Mouse (Mus musculus) liver, embryonic 15.5 days (tissue): Measurements from ENCODE around the gene Olfr1039. TPM values are rescaled to one million over a fixed set of nuclear protein-coding genes. Genes with fewer than 3 reads are reported as not detected.
"Not testable (repeated sequence)": the region's sequence is repeated elsewhere in the genome, so short reads cannot be mapped to it uniquely, and the experiment has no call there.

ENCODE experiments used
- ATAC-seq: fragments of 200-750 bp; cut with Nextera tagmentation; 2 replicates; pipeline ENCODE4 v1.8.0; 2017; ENCODE audit warnings: moderate number of reproducible peaks, mild to moderate bottlenecking, moderate library complexity; ENCODE audit not compliant: insufficient read depth
- H3K27ac ChIP-seq: fragments of 300-500 bp; sonication (generic); replicated peaks from 2 replicates; pipeline ENCODE4 v1.5.1; 2015; ENCODE audit warnings: mild to moderate bottlenecking, inconsistent platforms
- H3K27me3 ChIP-seq: fragments of 300-500 bp; sonication (generic); 2 replicates; pipeline ENCODE4 v1.6.1; 2015; ENCODE audit warnings: mild to moderate bottlenecking, inconsistent platforms
- H3K36me3 ChIP-seq: fragments of 300-500 bp; sonication (generic); replicated peaks from 2 replicates; pipeline ENCODE4 v1.6.1; 2015; ENCODE audit warnings: moderate library complexity, mild to moderate bottlenecking, inconsistent platforms
- H3K4me1 ChIP-seq: fragments of 300-500 bp; sonication (generic); replicated peaks from 2 replicates; pipeline ENCODE4 v1.6.1; 2015; ENCODE audit warnings: inconsistent platforms
- H3K4me2 ChIP-seq: fragments of 300-500 bp; sonication (generic); 2 replicates; pipeline ENCODE4 v1.6.1; 2015; ENCODE audit warnings: moderate library complexity, mild to moderate bottlenecking, inconsistent platforms
- H3K4me3 ChIP-seq: fragments of 300-500 bp; sonication (generic); replicated peaks from 2 replicates; pipeline ENCODE4 v1.5.1; 2015; ENCODE audit warnings: mild to moderate bottlenecking, inconsistent platforms
- H3K9ac ChIP-seq: fragments of 300-500 bp; sonication (generic); 2 replicates; pipeline ENCODE4 v1.6.1; 2015; ENCODE audit warnings: moderate library complexity, mild to moderate bottlenecking, inconsistent platforms
- H3K9me3 ChIP-seq: fragments of 300-500 bp; sonication (generic); replicated peaks from 2 replicates; pipeline ENCODE4 v1.6.1; 2016; ENCODE audit warnings: inconsistent platforms
- WGBS: fragments of 180-500 bp; shearing (Covaris S2); methylation state at CpG from one replicate; pipeline ENCODE4 v1.1.7; 2015; ENCODE audit warnings: mixed read lengths; ENCODE audit not compliant: insufficient replicate concordance; 5-methylcytosine and 5-hydroxymethylcytosine counted together
- polyA plus RNA-seq: library from polyadenylated mRNA; unstranded; fragments of >200 nt; fragmentation: Nextera tagmentation; extraction: Ambion mirVana; gene quantifications from 2 replicates; pipeline ENCODE4 v1.2.1, GENCODE M21; 2015

Gene Olfr1039
- polyA plus RNA-seq: not detected in 2 replicates

GRCm38 (mm10) chr2:86135828-86136227 is at the start of gene Olfr1039:
Gene Olfr1039, minus strand, starts transcription at chr2:86135928.
- 73% methylated on average over 1 of the region's 1 CpGs for WGBS
- no peak for ATAC-seq
- no peak within 1 kb of the TSS for H3K4me2 ChIP-seq

GRCm38 (mm10) chr2:86179950-86180349 is 44.2 kb upstream of the Olfr1039 start:
- H3K4me3 ChIP-seq: no peak overlapping the region

More at GRCm38 (mm10) chr2:86135828-86136227, at the start of gene Olfr1039:
- H3K27ac ChIP-seq: no peak within 1 kb of the TSS
- H3K4me1 ChIP-seq: no peaks in the 10 kb centered on the region
- H3K27me3 ChIP-seq: no peaks in the 10 kb centered on the region
- H3K36me3 ChIP-seq: no peaks in the 10 kb centered on the region
- no peak within 1 kb of the TSS for H3K9ac ChIP-seq
- H3K9me3 ChIP-seq: no peaks in the 10 kb centered on the region
- no peak within 1 kb of the TSS for H3K4me3 ChIP-seq

GRCm38 (mm10) chr2:86177720-86178119 is 42.0 kb upstream of the Olfr1039 start, which contains the start of gene Olfr1044:
Gene Olfr1044, minus strand, starts transcription at chr2:86177820.
- ATAC-seq: no peak
- Histone ChIP-seq H3K36me3 (no peaks in the 10 kb centered on the region), H3K4me2 (no peak within 1 kb of the TSS), H3K4me3 (no peak within 1 kb of the TSS), H3K27me3 (no peaks in the 10 kb centered on the region), H3K9ac (no peak within 1 kb of the TSS), H3K27ac (no peak within 1 kb of the TSS), H3K9me3 (no peaks in the 10 kb centered on the region), H3K4me1 (no peaks in the 10 kb centered on the region)

More at GRCm38 (mm10) chr2:86179950-86180349, 44.2 kb upstream of the Olfr1039 start:
- H3K27ac ChIP-seq: no peak overlapping the region
- no peaks in the 10 kb centered on the region for H3K9me3 ChIP-seq
- H3K36me3 ChIP-seq: no peaks in the 10 kb centered on the region
- 66% methylated on average over 3 of the region's 3 CpGs for WGBS
- no peaks in the 10 kb centered on the region for H3K27me3 ChIP-seq
- no peak overlapping the region for H3K4me2 ChIP-seq
- no peak for ATAC-seq
- no peak overlapping the region for H3K9ac ChIP-seq
- no peaks in the 10 kb centered on the region for H3K4me1 ChIP-seq

GRCm38 (mm10) chr2:86175422-86175821 is 39.7 kb upstream of the Olfr1039 start:
- not testable (repeated sequence) for H3K27me3 ChIP-seq, H3K4me3 ChIP-seq, H3K27ac ChIP-seq, H3K4me2 ChIP-seq, H3K36me3 ChIP-seq, H3K9ac ChIP-seq, ATAC-seq, H3K4me1 ChIP-seq, H3K9me3 ChIP-seq
- WGBS: 25% methylated on average over 7 of the region's 7 CpGs

GRCm38 (mm10) chr2:86167422-86167821 is 31.7 kb upstream of the Olfr1039 start, which contains the start of gene Olfr1043:
Gene Olfr1043, minus strand, starts transcription at chr2:86167522.
- H3K27me3 ChIP-seq: no peaks in the 10 kb centered on the region
- H3K9ac ChIP-seq: no peak within 1 kb of the TSS
- H3K4me1 ChIP-seq: no peaks in the 10 kb centered on the region
- no peak within 1 kb of the TSS for H3K4me2 ChIP-seq
- no peaks in the 10 kb centered on the region for H3K9me3 ChIP-seq
- H3K36me3 ChIP-seq: no peaks in the 10 kb centered on the region
- H3K27ac ChIP-seq: no peak within 1 kb of the TSS
- no peak for ATAC-seq
- no peak within 1 kb of the TSS for H3K4me3 ChIP-seq
- 68% methylated on average over 2 of the region's 2 CpGs for WGBS

- Histone ChIP-seq H3K27ac (no peak within 1 kb of the TSS), H3K27me3 (no peaks in the 10 kb centered on the region), H3K9ac (no peak within 1 kb of the TSS), H3K36me3 (no peaks in the 10 kb centered on the region), H3K4me1 (no peaks in the 10 kb centered on the region), H3K4me2 (no peak within 1 kb of the TSS), H3K9me3 (no peaks in the 10 kb centered on the region), H3K4me3 (no peak within 1 kb of the TSS)
- no peak for ATAC-seq
- 69% methylated on average over 2 of the region's 2 CpGs for WGBS
Observed at GRCm38 (mm10) chr2:86161738-86162137, 26.0 kb upstream of the Olfr1039 start, which contains the start of gene Olfr1042. Gene Olfr1042, minus strand, starts transcription at chr2:86161838.

GRCm38 (mm10) chr2:86146632-86147031 is 10.9 kb upstream of the Olfr1039 start, which contains the start of gene Olfr1040:
Gene Olfr1040, minus strand, starts transcription at chr2:86146732.
- Histone ChIP-seq H3K36me3 (no peaks in the 10 kb centered on the region), H3K4me2 (no peak within 1 kb of the TSS), H3K4me1 (no peaks in the 10 kb centered on the region), H3K27me3 (no peaks in the 10 kb centered on the region), H3K9ac (no peak within 1 kb of the TSS), H3K4me3 (no peak within 1 kb of the TSS), H3K9me3 (no peaks in the 10 kb centered on the region), H3K27ac (no peak within 1 kb of the TSS)
- 56% methylated on average over 1 of the region's 1 CpGs for WGBS
- ATAC-seq: no peak

- Histone ChIP-seq H3K9ac (no peak within 1 kb of the TSS), H3K4me1 (no peaks in the 10 kb centered on the region), H3K4me2 (no peak within 1 kb of the TSS), H3K9me3 (no peaks in the 10 kb centered on the region), H3K4me3 (no peak within 1 kb of the TSS), H3K36me3 (no peaks in the 10 kb centered on the region), H3K27me3 (no peaks in the 10 kb centered on the region), H3K27ac (no peak within 1 kb of the TSS)
- WGBS: 74% methylated on average over 2 of the region's 2 CpGs
- no peak for ATAC-seq
Observed at GRCm38 (mm10) chr2:86087285-86087684, 48.4 kb downstream of the Olfr1039 start, which contains the start of gene Olfr1037. Gene Olfr1037, minus strand, starts transcription at chr2:86087385.

GRCm38 (mm10) chr2:86080478-86080877 is 55.2 kb downstream of the Olfr1039 start:
- ATAC-seq, H3K9ac ChIP-seq: not testable (repeated sequence)
- 54% methylated on average over 1 of the region's 1 CpGs for WGBS

More at GRCm38 (mm10) chr2:86080478-86080877, 55.2 kb downstream of the Olfr1039 start:
- not testable (repeated sequence) for H3K9me3 ChIP-seq, H3K4me3 ChIP-seq, H3K27ac ChIP-seq, H3K4me1 ChIP-seq, H3K4me2 ChIP-seq, H3K27me3 ChIP-seq, H3K36me3 ChIP-seq

Other genes starting within 250 kb of the Olfr1039 start
- not detected in 2 replicates for gene Olfr1024, start 230.9 kb downstream of the Olfr1039 start, polyA plus RNA-seq
- gene Olfr1025-ps1, start 220.7 kb downstream of the Olfr1039 start, polyA plus RNA-seq: not detected in 2 replicates
- gene Olfr1026, start 214.4 kb downstream of the Olfr1039 start, polyA plus RNA-seq: not detected in 2 replicates
- gene Olfr1028, start 185.5 kb downstream of the Olfr1039 start, polyA plus RNA-seq: not detected in 2 replicates
- not detected in 2 replicates for gene Olfr1029, start 162.0 kb downstream of the Olfr1039 start, polyA plus RNA-seq
- gene Olfr1030, start 156.7 kb downstream of the Olfr1039 start, polyA plus RNA-seq: not detected in 2 replicates
- gene Olfr1031, start 145.6 kb downstream of the Olfr1039 start, polyA plus RNA-seq: not detected in 2 replicates
- gene Olfr1032, start 130.4 kb downstream of the Olfr1039 start, polyA plus RNA-seq: not detected in 2 replicates
- 0.98 and 1.3 TPM in 2 replicates for gene Olfr1033, start 115.3 kb downstream of the Olfr1039 start, polyA plus RNA-seq
- 0.05 TPM in 2 replicates for gene Olfr1034, start 90.1 kb downstream of the Olfr1039 start, polyA plus RNA-seq
- not detected in 2 replicates for gene Olfr1036, start 61.9 kb downstream of the Olfr1039 start, polyA plus RNA-seq
- not detected in 2 replicates for gene Olfr1037, start 48.5 kb downstream of the Olfr1039 start, polyA plus RNA-seq
- not detected in 2 replicates for gene Olfr1040, start 10.8 kb upstream of the Olfr1039 start, polyA plus RNA-seq
- not detected in 2 replicates for gene Olfr1042, start 25.9 kb upstream of the Olfr1039 start, polyA plus RNA-seq
- not detected in 2 replicates for gene Olfr1043, start 31.6 kb upstream of the Olfr1039 start, polyA plus RNA-seq
- not detected in 2 replicates for gene Olfr1044, start 41.9 kb upstream of the Olfr1039 start, polyA plus RNA-seq
- gene Olfr52, start 49.8 kb upstream of the Olfr1039 start, polyA plus RNA-seq: not detected in 2 replicates
- gene Olfr1045, start 67.1 kb upstream of the Olfr1039 start, polyA plus RNA-seq: not detected in 2 replicates
- gene Olfr1046, start 83.4 kb upstream of the Olfr1039 start, polyA plus RNA-seq: not detected in 2 replicates
- not detected in 2 replicates for gene Olfr1047, start 95.5 kb upstream of the Olfr1039 start, polyA plus RNA-seq
- gene Olfr1048, start 104.4 kb upstream of the Olfr1039 start, polyA plus RNA-seq: not detected in 2 replicates
- gene Olfr1049, start 122.4 kb upstream of the Olfr1039 start, polyA plus RNA-seq: not detected in 2 replicates
- gene Olfr1051, start 143.2 kb upstream of the Olfr1039 start, polyA plus RNA-seq: not detected in 2 replicates
- not detected in 2 replicates for gene Olfr1052, start 156.5 kb upstream of the Olfr1039 start, polyA plus RNA-seq
- not detected in 2 replicates for gene Olfr1053, start 179.4 kb upstream of the Olfr1039 start, polyA plus RNA-seq
- gene Olfr1054, start 199.5 kb upstream of the Olfr1039 start, polyA plus RNA-seq: not detected in 2 replicates
- gene Olfr1055, start 214.4 kb upstream of the Olfr1039 start, polyA plus RNA-seq: not detected in 2 replicates
- not detected in 2 replicates for gene Olfr1056, start 226.5 kb upstream of the Olfr1039 start, polyA plus RNA-seq
- not detected in 2 replicates for gene Olfr1057, start 242.5 kb upstream of the Olfr1039 start, polyA plus RNA-seq